Mouse (Mus musculus): ENCODE data around the gene Gm10338.
"Not testable (repeated sequence)": the region's sequence is repeated elsewhere in the genome, so short reads cannot be mapped to it uniquely, and the experiment has no call there.

The Gm10338 gene

DNA sequence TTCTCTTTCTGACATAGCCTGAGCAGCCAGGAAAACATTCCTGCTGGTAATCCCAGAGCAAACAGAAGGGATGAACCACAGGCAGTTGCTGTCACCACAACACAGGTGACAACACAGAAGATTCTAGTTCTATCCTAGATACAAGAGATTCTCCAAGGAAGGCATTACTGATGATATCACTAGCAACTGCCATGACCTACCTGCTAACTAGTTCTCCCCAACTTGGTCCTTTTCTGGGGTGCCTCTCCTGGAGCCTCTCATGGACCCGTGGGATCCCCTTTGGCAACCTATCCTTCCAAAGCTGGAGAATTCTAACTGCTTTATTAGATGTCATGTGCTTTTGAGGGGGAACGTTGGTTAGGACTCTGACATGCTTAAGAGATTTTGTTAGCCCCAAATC is at the start of gene Gm10338:
Gene Gm10338, minus strand, starts transcription at position 101 of the 400 bp plus-strand sequence.
- DNase-seq = not testable (repeated sequence)

DNA sequence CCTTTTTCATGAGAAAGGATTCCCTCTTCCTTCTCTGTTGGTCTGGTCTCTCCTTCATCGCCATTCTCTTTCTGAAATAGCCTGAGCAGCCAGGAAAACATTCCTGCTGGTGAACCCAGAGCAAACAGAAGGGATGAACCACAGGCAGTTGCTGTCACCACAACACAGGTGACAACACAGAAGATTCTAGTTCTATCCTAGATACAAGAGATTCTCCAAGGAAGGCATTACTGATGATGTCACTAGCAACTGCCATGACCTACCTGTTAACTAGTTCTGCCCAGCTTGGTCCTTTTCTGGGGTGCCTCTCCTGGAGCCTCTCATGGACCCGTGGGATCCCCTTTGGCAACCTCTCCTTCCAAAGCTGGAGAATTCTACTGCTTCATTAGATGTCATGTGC is 48.5 kb upstream of the Gm10338 start, which contains the start of gene Gm10128:
Gene Gm10128, minus strand, starts transcription at position 101 of the 400 bp plus-strand sequence.
- not testable (repeated sequence) for DNase-seq

DNA sequence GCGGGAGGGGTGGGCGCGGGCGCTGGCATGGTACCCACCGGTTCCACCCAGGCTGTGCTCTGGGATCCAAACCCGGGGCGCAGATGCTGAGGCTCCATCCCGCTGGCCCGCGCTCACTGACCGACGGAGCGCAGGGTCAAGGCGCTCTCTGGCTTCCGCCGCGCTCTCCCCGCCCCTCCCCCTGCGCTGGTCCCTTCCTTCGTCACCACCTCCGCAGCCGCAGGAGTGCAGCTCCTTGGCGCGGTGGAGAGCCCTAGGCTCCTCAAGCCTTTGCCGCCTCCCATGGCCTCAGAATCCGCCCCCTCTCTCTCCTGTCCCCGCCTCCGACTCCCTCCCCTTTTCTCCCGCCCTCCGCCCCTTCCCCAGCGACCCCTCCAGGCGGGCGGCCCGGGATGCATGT is 27.0 kb downstream of the Gm10338 start, which contains the start of gene Gm3558:
Gene Gm3558, minus strand, starts transcription at position 185 of the 400 bp plus-strand sequence.
- DNase-seq = not testable (repeated sequence)

DNA sequence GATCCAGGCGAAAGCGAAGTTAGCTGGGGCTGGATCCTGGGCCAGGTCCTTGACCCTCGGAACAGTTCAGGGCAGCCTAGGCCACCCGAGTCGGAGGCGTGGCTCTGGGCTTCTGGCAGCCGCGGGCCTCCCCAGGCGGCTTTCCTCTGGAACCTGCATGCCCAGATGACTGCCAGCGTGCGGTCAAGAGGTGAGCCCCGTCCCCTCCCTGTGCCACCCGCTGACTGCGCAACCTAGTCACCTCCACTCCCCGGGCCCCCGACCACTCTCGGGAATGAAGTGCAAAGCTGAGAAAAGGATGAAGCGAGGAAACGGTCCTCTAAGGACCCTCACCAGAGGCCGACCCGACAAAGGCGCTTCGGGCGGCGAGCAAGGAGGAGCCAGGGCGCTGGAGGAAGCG is 27.5 kb downstream of the Gm10338 start:
- DNase-seq = not testable (repeated sequence)

DNA sequence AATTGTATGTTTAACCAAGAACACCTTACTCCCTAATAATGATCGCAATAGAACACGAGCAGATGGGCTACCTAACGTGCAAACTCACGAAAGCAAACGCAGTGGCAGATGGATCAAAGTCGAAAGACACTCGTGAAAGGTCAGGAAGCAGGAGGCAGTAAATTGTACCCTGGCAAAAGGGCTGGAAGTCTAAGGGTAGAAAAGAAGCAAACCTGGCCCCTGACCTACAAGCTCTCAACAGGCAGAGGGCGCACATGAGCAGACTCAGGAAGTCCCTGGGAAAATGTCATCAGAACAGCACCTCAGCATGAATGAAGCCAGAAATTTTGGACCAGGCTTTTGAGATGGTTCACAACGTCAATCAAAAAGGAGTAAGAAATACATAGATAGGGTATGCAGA is 28.1 kb downstream of the Gm10338 start:
- not testable (repeated sequence) for DNase-seq
